Comparison of ENCODE assay signal across 23 mouse cellular contexts in the genomic region with DNA sequence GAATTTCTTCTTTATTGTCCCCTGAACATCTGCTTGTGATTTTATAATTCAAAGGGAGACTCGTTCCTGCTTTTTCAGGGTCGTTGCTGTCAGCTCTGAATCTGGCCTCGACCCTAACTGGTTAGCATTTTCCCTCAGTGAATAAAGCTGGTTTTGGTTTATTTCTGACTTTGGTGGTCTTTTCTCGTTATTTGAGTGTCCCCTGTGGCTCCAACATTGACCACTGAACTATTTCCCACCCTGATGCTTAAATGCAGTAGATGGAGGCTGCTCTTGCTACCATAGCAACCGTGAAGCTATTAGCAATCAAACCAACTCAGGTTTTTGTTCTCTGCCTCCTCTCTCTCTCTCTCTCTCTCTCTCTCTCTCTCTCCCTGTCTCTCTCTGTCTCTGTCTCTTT. TPM values are rescaled to one million over a fixed set of nuclear protein-coding genes. Genes with fewer than 3 reads are reported as not detected.
DNase-seq lines count a peak whose midpoint lies in the region; ATAC-seq and TF ChIP-seq lines count a peak whose summit lies in the region.
"Had no signal": no experiment of that assay in that cellular context is flagged by ENCODE, and none has a peak within 500 bp of the region (broad histone marks: within the 10 kb centered on the region; RNA-seq: fewer than 3 reads in every experiment).

No protein-coding gene starts in this region.

- H3K9me3 ChIP-seq in forebrain, embryonic 10.5 days, result no peaks in the 10 kb centered on the region
- H3K9me3 ChIP-seq in forebrain, embryonic 12.5 days, result no peaks in the 10 kb centered on the region
- no peaks in the 10 kb centered on the region for H3K9me3 ChIP-seq in heart, embryonic 15.5 days (replicated peaks)
- peaks cover 7% of the 10 kb centered on the region for H3K9me3 ChIP-seq in heart, embryonic 12.5 days (replicated peaks)
- H3K9me3 ChIP-seq in MEL (replicated peaks; ENCODE audit: insufficient read depth, low read length), result no peaks in the 10 kb centered on the region
- H3K9me3 ChIP-seq in embryonic facial prominence, embryonic 12.5 days, result no peaks in the 10 kb centered on the region
- H3K9me3 ChIP-seq: limb, embryonic 15.5 days; lung, embryonic 15.5 days had no signal

- 44% methylated on average over 5 of the region's 5 CpGs for WGBS in forebrain, embryonic 10.5 days
- WGBS in forebrain, embryonic 12.5 days, result 37% methylated on average over 5 of the region's 5 CpGs
- 66% methylated on average over 5 of the region's 5 CpGs for WGBS in heart, embryonic 15.5 days
- WGBS in heart, embryonic 12.5 days, result 74% methylated on average over 5 of the region's 5 CpGs
- 19% methylated on average over 5 of the region's 5 CpGs for WGBS in embryonic facial prominence, embryonic 12.5 days

- H3K4me1 ChIP-seq in forebrain, embryonic 10.5 days, result peaks cover 22% of the 10 kb centered on the region
- peaks cover 10% of the 10 kb centered on the region for H3K4me1 ChIP-seq in forebrain, embryonic 12.5 days
- peaks cover 28% of the 10 kb centered on the region for H3K4me1 ChIP-seq in heart, embryonic 15.5 days (replicated peaks)
- peaks cover 44% of the 10 kb centered on the region for H3K4me1 ChIP-seq in heart, embryonic 12.5 days (replicated peaks)
- peaks cover 38 to 59% of the 10 kb centered on the region in 2 experiments for H3K4me1 ChIP-seq in MEL (ENCODE audit: control insufficient read depth in 1 of 2, insufficient read depth in 2 of 2, low read length in 2 of 2)
- H3K4me1 ChIP-seq in embryonic facial prominence, embryonic 12.5 days, result peaks cover 11% of the 10 kb centered on the region

- no peak overlapping the region for H3K9ac ChIP-seq in forebrain, embryonic 12.5 days
- H3K9ac ChIP-seq in heart, embryonic 15.5 days, result no peak overlapping the region
- no peak overlapping the region for H3K9ac ChIP-seq in heart, embryonic 12.5 days
- H3K9ac ChIP-seq in MEL (ENCODE audit: control insufficient read depth, low read depth, low read length, poor library complexity, severe bottlenecking), result no peak overlapping the region
- H3K9ac ChIP-seq in embryonic facial prominence, embryonic 12.5 days, result no peak overlapping the region
- H3K9ac ChIP-seq: embryonic facial prominence, embryonic 13.5 days; forebrain, postnatal 0 days; limb, embryonic 15.5 days; liver, embryonic 14.5 days; lung, embryonic 15.5 days had no signal

- no peaks in the 10 kb centered on the region for H3K27me3 ChIP-seq in forebrain, embryonic 10.5 days (ENCODE audit: poor library complexity, severe bottlenecking)
- no peaks in the 10 kb centered on the region for H3K27me3 ChIP-seq in forebrain, embryonic 12.5 days
- H3K27me3 ChIP-seq in heart, embryonic 15.5 days, result no peaks in the 10 kb centered on the region
- no peaks in the 10 kb centered on the region for H3K27me3 ChIP-seq in heart, embryonic 12.5 days (replicated peaks)
- no peaks in the 10 kb centered on the region for H3K27me3 ChIP-seq in MEL (ENCODE audit: control insufficient read depth in 1 of 2, insufficient read depth in 2 of 2, low read length in 2 of 2)
- H3K27me3 ChIP-seq in embryonic facial prominence, embryonic 12.5 days, result no peaks in the 10 kb centered on the region
- H3K27me3 ChIP-seq: embryonic facial prominence, embryonic 13.5 days; limb, embryonic 15.5 days; lung, embryonic 15.5 days had no signal

- H3K4me3 ChIP-seq in forebrain, embryonic 10.5 days, result no peak overlapping the region
- H3K4me3 ChIP-seq in forebrain, embryonic 12.5 days (replicated peaks), result no peak overlapping the region
- H3K4me3 ChIP-seq in heart, embryonic 15.5 days, result no peak overlapping the region
- H3K4me3 ChIP-seq in heart, embryonic 12.5 days, result no peak overlapping the region
- H3K4me3 ChIP-seq in MEL (ENCODE audit: control insufficient read depth in 1 of 2, insufficient read depth in 1 of 2, low read depth in 2 of 2, low read length in 2 of 2), result no peak overlapping the region
- H3K4me3 ChIP-seq in embryonic facial prominence, embryonic 12.5 days, result no peak overlapping the region
- H3K4me3 ChIP-seq: embryonic facial prominence, embryonic 13.5 days; limb, embryonic 15.5 days; lung, embryonic 15.5 days had no signal

- H3K4me2 ChIP-seq in forebrain, embryonic 12.5 days, result no peak overlapping the region
- H3K4me2 ChIP-seq in heart, embryonic 15.5 days, result no peak overlapping the region
- H3K4me2 ChIP-seq in heart, embryonic 12.5 days, result no peak overlapping the region
- H3K4me2 ChIP-seq in embryonic facial prominence, embryonic 12.5 days (replicated peaks), result no peak overlapping the region
- H3K4me2 ChIP-seq: embryonic facial prominence, embryonic 13.5 days; limb, embryonic 15.5 days; lung, embryonic 15.5 days had no signal

- peak overlapping the region; percentile 0; the same call in 1 of the 2 replicates for H3K27ac ChIP-seq in forebrain, embryonic 10.5 days
- no peak overlapping the region for H3K27ac ChIP-seq in forebrain, embryonic 12.5 days
- H3K27ac ChIP-seq in heart, embryonic 15.5 days, result peak overlapping the region; percentile 11; the same call in 1 of the 2 replicates
- H3K27ac ChIP-seq in heart, embryonic 12.5 days (ENCODE audit: poor library complexity, severe bottlenecking), result no peak overlapping the region; the same call in 1 of the 2 replicates
- H3K27ac ChIP-seq in MEL (ENCODE audit: control insufficient read depth, low read depth, low read length), result no peak overlapping the region
- H3K27ac ChIP-seq in embryonic facial prominence, embryonic 12.5 days, result peak overlapping the region; percentile 41; the same call in 1 of the 2 replicates
- H3K27ac ChIP-seq: embryonic facial prominence, embryonic 13.5 days; limb, embryonic 15.5 days; liver, embryonic 14.5 days; lung, embryonic 15.5 days had no signal

- no peak for TF ChIP-seq EP300 in MEL (IDR thresholded peaks at IDR 0.05; ENCODE audit: low read depth in 1 of 2, low read length in 2 of 2)

- no peak for DNase-seq in forebrain, embryonic 10.5 days (ENCODE audit: extremely low spot score, low spot score)
- peak; percentile 21 for DNase-seq in MEL (ENCODE audit: low read depth, low spot score)
- no peak for DNase-seq in urinary bladder, postnatal 14 days (ENCODE audit: low spot score)
- no peak for DNase-seq in thymus, postnatal 10 days (ENCODE audit: low spot score in 2 of 2)
- DNase-seq: adrenal gland, postnatal 14 days; cerebellum, adult 9-10 months; forebrain, postnatal 0 days; gastrocnemius, postnatal 25 days; heart, postnatal 4 days; kidney, postnatal 25 days; lung, postnatal 36 days; right cerebral cortex, postnatal 25 days; thymus, postnatal 14 days had no signal

- no peak for TF ChIP-seq POLR2A in MEL (IDR thresholded peaks at IDR 0.05; ENCODE audit: control insufficient read depth in 1 of 2, insufficient read depth in 1 of 2, low read depth in 1 of 2, low read length in 2 of 2, poor library complexity in 1 of 2)

- H3K36me3 ChIP-seq in forebrain, embryonic 10.5 days (replicated peaks), result no peaks in the 10 kb centered on the region
- no peaks in the 10 kb centered on the region for H3K36me3 ChIP-seq in forebrain, embryonic 12.5 days (replicated peaks)
- no peaks in the 10 kb centered on the region for H3K36me3 ChIP-seq in heart, embryonic 15.5 days
- no peaks in the 10 kb centered on the region for H3K36me3 ChIP-seq in heart, embryonic 12.5 days
- peaks cover 0 to 53% of the 10 kb centered on the region in 2 experiments; a peak in 2 of 4 replicates for H3K36me3 ChIP-seq in MEL (ENCODE audit: control insufficient read depth in 1 of 2, insufficient read depth in 2 of 2, low read length in 2 of 2)
- no peaks in the 10 kb centered on the region for H3K36me3 ChIP-seq in embryonic facial prominence, embryonic 12.5 days
- H3K36me3 ChIP-seq: embryonic facial prominence, embryonic 13.5 days; limb, embryonic 15.5 days; lung, embryonic 15.5 days had no signal

- no peaks in the 10 kb centered on the region for H3K79me2 ChIP-seq in MEL (ENCODE audit: control insufficient read depth, insufficient read depth, low read length, poor library complexity)

- ATAC-seq in forebrain, embryonic 12.5 days (ENCODE audit: low FRiP score), result no peak
- ATAC-seq in heart, embryonic 15.5 days (replicated peaks; ENCODE audit: insufficient number of reproducible peaks, insufficient read depth, low FRiP score, low read depth), result no peak
- ATAC-seq in heart, embryonic 12.5 days (ENCODE audit: insufficient number of reproducible peaks, low FRiP score), result no peak
- no peak for ATAC-seq in embryonic facial prominence, embryonic 12.5 days (ENCODE audit: insufficient number of reproducible peaks, insufficient read depth, low FRiP score, low TSS enrichment)
- ATAC-seq: forebrain, postnatal 0 days; hindbrain, embryonic 16.5 days; intestine, embryonic 16.5 days had no signal

- TF ChIP-seq RAD21 in MEL (IDR thresholded peaks at IDR 0.05; ENCODE audit: low read depth, low read length), result no peak

- no peak for TF ChIP-seq CTCF in MEL (IDR thresholded peaks at IDR 0.05 in 2 of 3, conservative IDR thresholded peaks at IDR 0.05 in 1 of 3; ENCODE audit: control insufficient read depth in 1 of 3, insufficient read depth in 1 of 3, low read depth in 2 of 3, low read length in 3 of 3, poor library complexity in 1 of 3, severe bottlenecking in 1 of 3)

RNA-seq across cellular contexts. Expression of gene Pecam1, which starts 22.5 kb away (rescaled TPM):
- polyA plus RNA-seq in forebrain, embryonic 10.5 days (2016; fragmentation: Nextera tagmentation; extraction: Ambion mirVana), result 16.0 and 16.9 TPM in 2 replicates
- 14.8 and 15.5 TPM in 2 replicates for polyA plus RNA-seq in forebrain, embryonic 12.5 days (2016; fragmentation: Nextera tagmentation; extraction: Ambion mirVana)
- 69.2 and 78.7 TPM in 2 replicates for polyA plus RNA-seq in heart, embryonic 15.5 days (2015; fragmentation: Nextera tagmentation; extraction: Ambion mirVana)
- 67.9 and 73.1 TPM in 2 replicates for polyA plus RNA-seq in heart, embryonic 12.5 days (2016; fragmentation: Nextera tagmentation; extraction: Ambion mirVana)
- 0.12 and 0.20 TPM in 2 replicates for total RNA-seq in MEL (2012; rRNA removed)
- polyA plus RNA-seq in MEL (2012; ENCODE audit: insufficient read depth in 1 of 2, insufficient read length in 2 of 2, low read depth in 1 of 2, low replicate concordance in 2 of 2, missing spikeins in 1 of 2), result under 1 TPM in 1 of 2 experiments, not detected in 1; 0.14 TPM
- polyA plus RNA-seq in embryonic facial prominence, embryonic 12.5 days (2016; fragmentation: Nextera tagmentation; extraction: Ambion mirVana), result 28.9 and 30.5 TPM in 2 replicates

RNA-seq across cellular contexts. Expression of gene Milr1, which starts 23.1 kb away (rescaled TPM):
- polyA plus RNA-seq in forebrain, embryonic 10.5 days (2016; fragmentation: Nextera tagmentation; extraction: Ambion mirVana), result 0.81 and 1.00 TPM in 2 replicates
- 0.91 and 0.95 TPM in 2 replicates for polyA plus RNA-seq in forebrain, embryonic 12.5 days (2016; fragmentation: Nextera tagmentation; extraction: Ambion mirVana)
- polyA plus RNA-seq in heart, embryonic 15.5 days (2015; fragmentation: Nextera tagmentation; extraction: Ambion mirVana), result 0.88 and 2.6 TPM in 2 replicates
- 0.57 and 0.95 TPM in 2 replicates for polyA plus RNA-seq in heart, embryonic 12.5 days (2016; fragmentation: Nextera tagmentation; extraction: Ambion mirVana)
- total RNA-seq in MEL (2012; rRNA removed), result not detected in 2 replicates
- polyA plus RNA-seq in MEL (2012; ENCODE audit: insufficient read depth in 1 of 2, insufficient read length in 2 of 2, low read depth in 1 of 2, low replicate concordance in 2 of 2, missing spikeins in 1 of 2), result under 1 TPM in 1 of 2 experiments, not detected in 1; 0.26 TPM
- 1.4 TPM in 2 replicates for polyA plus RNA-seq in embryonic facial prominence, embryonic 12.5 days (2016; fragmentation: Nextera tagmentation; extraction: Ambion mirVana)
- total RNA-seq: forebrain, postnatal 0 days; gastrocnemius, postnatal 25 days had no signal

RNA-seq across cellular contexts. Expression of gene Polg2, which starts 51.4 kb away (rescaled TPM):
- 10.1 and 10.9 TPM in 2 replicates for polyA plus RNA-seq in forebrain, embryonic 10.5 days (2016; fragmentation: Nextera tagmentation; extraction: Ambion mirVana)
- 10.3 and 10.4 TPM in 2 replicates for polyA plus RNA-seq in forebrain, embryonic 12.5 days (2016; fragmentation: Nextera tagmentation; extraction: Ambion mirVana)
- polyA plus RNA-seq in heart, embryonic 15.5 days (2015; fragmentation: Nextera tagmentation; extraction: Ambion mirVana), result 6.6 and 9.0 TPM in 2 replicates
- polyA plus RNA-seq in heart, embryonic 12.5 days (2016; fragmentation: Nextera tagmentation; extraction: Ambion mirVana), result 6.9 and 7.6 TPM in 2 replicates
- 9.2 and 10.7 TPM in 2 replicates for total RNA-seq in MEL (2012; rRNA removed)
- polyA plus RNA-seq in MEL (2012; ENCODE audit: insufficient read depth in 1 of 2, insufficient read length in 2 of 2, low read depth in 1 of 2, low replicate concordance in 2 of 2, missing spikeins in 1 of 2), result 1 to 10 TPM in 1 of 2 experiments, not detected in 1; 6.3 TPM
- 14.3 and 15.2 TPM in 2 replicates for polyA plus RNA-seq in embryonic facial prominence, embryonic 12.5 days (2016; fragmentation: Nextera tagmentation; extraction: Ambion mirVana)

Comparison
In these comparisons a context has a peak if more than half of its experiments do, and no peak if none do; other contexts are left out.
1. H3K27ac ChIP-seq: peak in forebrain, embryonic 10.5 days (single experiment), heart, embryonic 15.5 days (single experiment) and embryonic facial prominence, embryonic 12.5 days (single experiment); none in forebrain, embryonic 12.5 days (single experiment), heart, embryonic 12.5 days (single experiment) and MEL (single experiment).
2. RNA of gene Pecam1, which starts 22.5 kb away (polyA plus RNA-seq): 69.2 to 78.7 TPM in heart, embryonic 15.5 days, 67.9 to 73.1 TPM in heart, embryonic 12.5 days, 28.9 to 30.5 TPM in embryonic facial prominence, embryonic 12.5 days, 16.0 to 16.9 TPM in forebrain, embryonic 10.5 days and 14.8 to 15.5 TPM in forebrain, embryonic 12.5 days; 0.14 TPM in MEL; every median in the first group is over 10 times any median in the second.